Mouse (Mus musculus): ENCODE results near the gene Gm16867.
"Not testable (repeated sequence)": the region's sequence is repeated elsewhere in the genome, so short reads cannot be mapped to it uniquely, and the experiment has no call there.

Gene Gm16867

GRCm38 (mm10) chr14:69464465-69464864, 38.7 kb downstream of the Gm16867 start:
- DNase-seq (ENCODE audit: low read depth), result not testable (repeated sequence)

GRCm38 (mm10) chr14:69457691-69458090, 45.5 kb downstream of the Gm16867 start:
- DNase-seq (ENCODE audit: low read depth), result not testable (repeated sequence)

- DNase-seq (ENCODE audit: low read depth), result not testable (repeated sequence)
These were observed 48.5 kb downstream of the Gm16867 start for GRCm38 (mm10) chr14:69454640-69455039.

GRCm38 (mm10) chr14:69448845-69449244, 54.3 kb downstream of the Gm16867 start:
- not testable (repeated sequence) for DNase-seq (ENCODE audit: low read depth)

GRCm38 (mm10) chr14:69447006-69447405, 56.2 kb downstream of the Gm16867 start:
- DNase-seq (ENCODE audit: low read depth), result not testable (repeated sequence)

GRCm38 (mm10) chr14:69443092-69443692, 60.0 kb downstream of the Gm16867 start:
- not testable (repeated sequence) for DNase-seq (ENCODE audit: low read depth)

- not testable (repeated sequence) for DNase-seq (ENCODE audit: low read depth)
These were observed 62.2 kb downstream of the Gm16867 start for GRCm38 (mm10) chr14:69440955-69441354.

GRCm38 (mm10) chr14:69438678-69439214, 64.4 kb downstream of the Gm16867 start:
- DNase-seq (ENCODE audit: low read depth), result not testable (repeated sequence)

GRCm38 (mm10) chr14:69421003-69421402, 82.2 kb downstream of the Gm16867 start:
- DNase-seq (ENCODE audit: low read depth), result not testable (repeated sequence)

- not testable (repeated sequence) for DNase-seq (ENCODE audit: low read depth)
These were observed 85.6 kb downstream of the Gm16867 start for GRCm38 (mm10) chr14:69417545-69417944.

Measured in 416B (cell line).